Mouse (Mus musculus) kidney, adult 10 weeks (tissue): ENCODE data around the gene Dmbt1. TPM values are rescaled to one million over a fixed set of nuclear protein-coding genes. Genes with fewer than 3 reads are reported as not detected.

Experiments
- polyA plus RNA-seq: library from polyadenylated mRNA; stranded (reverse); fragments of 350-450 nt; fragmentation: Illumina TruSeq; extraction: RNeasy Lipid Tissue Mini Kit (QIAGEN cat#74804); gene quantifications from one replicate; pipeline ENCODE4 v1.2.3, GENCODE M21; 2014; ENCODE audit warnings: low read depth, low replicate concordance

Gene Dmbt1
- polyA plus RNA-seq, result not detected

GRCm38 (mm10) chr7:131031755-131032154, at the start of gene Dmbt1:
TSS of gene Dmbt1 (plus strand) at chr7:131032053.

GRCm38 (mm10) chr7:131146214-131146613, 114.4 kb downstream of the Dmbt1 start, which contains the start of gene 4933402N03Rik:
TSS of gene 4933402N03Rik (minus strand) at chr7:131146314.

Other genes starting within 250 kb of the Dmbt1 start
- 167 TPM for gene Plekha1, start 166.3 kb upstream of the Dmbt1 start, polyA plus RNA-seq
- 28.8 TPM for gene Htra1, start 95.9 kb upstream of the Dmbt1 start, polyA plus RNA-seq
- not detected for gene 4933402N03Rik, start 114.3 kb downstream of the Dmbt1 start, polyA plus RNA-seq
- gene 5430419D17Rik, start 142.3 kb downstream of the Dmbt1 start, polyA plus RNA-seq, result not detected